Mouse (Mus musculus): ENCODE measurements around the gene Tyw1.

DNA sequence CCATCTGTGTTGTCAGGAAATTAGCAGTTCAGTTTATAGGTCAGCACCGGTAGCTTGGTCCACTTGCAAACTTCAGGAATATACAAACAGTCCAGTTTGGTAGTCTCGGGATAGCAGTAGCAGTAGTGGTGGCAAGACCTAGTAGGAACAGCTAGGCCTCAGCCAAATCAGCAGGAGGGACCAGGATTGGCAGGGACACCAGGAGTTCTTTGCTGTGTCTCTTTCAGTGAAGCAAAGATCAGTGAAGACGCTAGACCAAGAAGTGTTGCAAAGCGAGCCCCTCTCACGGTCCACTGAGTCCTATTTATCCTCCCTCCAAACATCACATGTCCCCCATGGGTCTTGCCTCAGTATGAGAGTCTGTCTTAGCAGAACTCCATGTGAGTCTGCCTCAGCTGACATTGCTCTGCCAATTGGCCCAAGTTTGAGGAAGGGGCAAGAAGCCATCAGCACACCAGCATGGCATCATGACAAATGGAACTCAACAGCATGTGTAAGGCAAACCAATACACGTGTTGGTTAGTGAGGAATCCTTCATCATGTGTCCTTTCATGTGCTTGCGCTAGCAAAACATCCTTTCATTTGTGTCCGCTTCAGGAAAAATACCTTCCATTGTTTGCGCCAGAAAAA is 43.5 kb downstream of the Tyw1 start:
- TF ChIP-seq TAL1 (IDR thresholded peaks at IDR 0.05; ENCODE audit: low read length) (no peak), GATA1 (IDR thresholded peaks at IDR 0.05; ENCODE audit: low read length) (no peak)

Measured in erythroblast, embryonic 14.5 days (primary cell).